Mouse (Mus musculus) neural tube, embryonic 15.5 days (tissue): ENCODE data around the gene Tmppe. TPM values are rescaled to one million over a fixed set of nuclear protein-coding genes. Genes with fewer than 3 reads are reported as not detected.

ENCODE experiments used
- ATAC-seq: fragments of 200-750 bp; cut with Nextera tagmentation; 2 replicates; pipeline ENCODE4 v1.8.0; 2017; ENCODE audit warnings: mild to moderate bottlenecking, moderate TSS enrichment, moderate library complexity; ENCODE audit not compliant: low FRiP score
- H3K27ac ChIP-seq: fragments of 300-500 bp; sonication (generic); replicated peaks from 2 replicates; pipeline ENCODE4 v1.5.1; 2015; ENCODE audit warnings: mild to moderate bottlenecking, inconsistent platforms
- H3K27me3 ChIP-seq: fragments of 300-500 bp; sonication (generic); replicated peaks from 2 replicates; pipeline ENCODE4 v1.6.1; 2015; ENCODE audit warnings: inconsistent platforms
- H3K36me3 ChIP-seq: fragments of 300-500 bp; sonication (generic); 2 replicates; pipeline ENCODE4 v1.6.1; 2015; ENCODE audit warnings: inconsistent platforms
- H3K4me1 ChIP-seq: fragments of 300-500 bp; sonication (generic); 2 replicates; pipeline ENCODE4 v1.6.1; 2015; ENCODE audit warnings: inconsistent platforms
- H3K4me2 ChIP-seq: fragments of 300-500 bp; sonication (generic); 2 replicates; pipeline ENCODE4 v1.6.1; 2015; ENCODE audit warnings: inconsistent platforms, mild to moderate bottlenecking, moderate library complexity
- H3K4me3 ChIP-seq: fragments of 300-500 bp; sonication (generic); replicated peaks from 2 replicates; pipeline ENCODE4 v1.5.1; 2015; ENCODE audit warnings: mild to moderate bottlenecking, inconsistent platforms
- H3K9ac ChIP-seq: fragments of 300-500 bp; sonication (generic); replicated peaks from 2 replicates; pipeline ENCODE4 v1.6.1; 2015; ENCODE audit warnings: mild to moderate bottlenecking, inconsistent platforms
- H3K9me3 ChIP-seq: fragments of 300-500 bp; sonication (generic); replicated peaks from 2 replicates; pipeline ENCODE4 v1.6.1; 2016; ENCODE audit warnings: inconsistent platforms
- WGBS: fragments of 180-500 bp; shearing (Covaris S2); methylation state at CpG from one replicate; pipeline ENCODE4 v1.1.7; 2015; ENCODE audit warnings: mixed read lengths; 5-methylcytosine and 5-hydroxymethylcytosine counted together
- polyA plus RNA-seq: library from polyadenylated mRNA; unstranded; fragments of >200 nt; fragmentation: Nextera tagmentation; extraction: Ambion mirVana; gene quantifications from 2 replicates; pipeline ENCODE4 v1.2.1, GENCODE M21; 2015

Gene Tmppe
- polyA plus RNA-seq, 1 experiment from 2014 or later, result 8.8 TPM

DNA sequence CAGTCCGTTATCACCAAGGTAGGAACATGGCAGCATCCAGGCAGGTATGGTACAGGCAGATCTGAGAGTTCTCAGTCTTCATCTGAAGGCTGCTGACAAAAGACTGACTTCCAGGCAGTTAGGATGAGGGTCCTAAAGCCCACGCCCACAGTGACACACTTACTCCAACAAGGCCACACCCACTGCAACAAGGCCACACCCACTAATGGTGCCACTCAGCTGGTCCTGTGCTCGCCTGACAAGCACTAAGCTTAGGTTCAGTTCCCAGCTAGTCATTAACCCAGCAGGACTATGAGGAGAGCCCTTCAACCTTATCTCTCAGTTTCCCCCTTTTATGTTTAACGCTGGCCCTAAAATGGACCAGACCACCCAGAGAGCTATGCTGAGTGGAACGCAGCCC, 47.8 kb downstream of the Tmppe start:
- Histone ChIP-seq H3K27me3 (no peaks in the 10 kb centered on the region), H3K27ac (no peak overlapping the region), H3K9ac (no peak overlapping the region), H3K4me3 (no peak overlapping the region), H3K9me3 (no peaks in the 10 kb centered on the region), H3K4me2 (no peak overlapping the region), H3K36me3 (peaks cover 3% of the 10 kb centered on the region; the same call in 1 of the 2 replicates), H3K4me1 (no peaks in the 10 kb centered on the region)
- WGBS, result 72% methylated on average over 5 of the region's 5 CpGs
- ATAC-seq, result no peak

DNA sequence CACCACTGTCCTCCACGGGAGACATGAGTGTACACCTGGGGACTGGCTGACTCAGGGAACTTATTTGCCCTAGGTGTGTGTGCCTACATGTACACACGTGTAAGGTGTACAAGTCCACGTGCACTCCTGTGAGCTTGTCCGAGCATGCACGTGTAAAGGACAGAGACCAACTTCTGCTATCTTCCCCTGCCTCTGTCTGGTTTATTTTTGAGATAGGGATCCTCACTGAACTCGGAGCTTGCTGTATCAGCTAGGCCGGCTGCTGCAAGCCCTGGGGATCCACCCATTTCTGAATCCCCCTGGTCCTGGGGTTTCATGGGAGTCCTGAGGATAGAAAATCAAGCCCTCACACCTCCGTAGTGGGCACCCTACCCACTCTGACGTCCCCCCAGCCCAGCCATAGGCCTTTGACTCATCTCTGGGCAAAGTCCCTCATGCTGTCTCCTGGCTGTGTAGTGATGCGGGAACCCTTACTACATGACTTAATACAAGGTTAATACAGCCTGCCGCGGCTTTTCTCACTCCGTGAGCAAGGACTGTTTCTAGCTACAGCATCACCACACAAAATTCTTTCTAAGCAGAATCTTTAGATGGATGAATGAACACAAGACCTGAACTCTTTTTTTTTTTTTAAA, 48.3 kb downstream of the Tmppe start:
- Histone ChIP-seq H3K9ac (no peak overlapping the region), H3K36me3 (peaks cover 3% of the 10 kb centered on the region; the same call in 1 of the 2 replicates), H3K27ac (no peak overlapping the region), H3K27me3 (no peaks in the 10 kb centered on the region), H3K9me3 (no peaks in the 10 kb centered on the region), H3K4me1 (no peaks in the 10 kb centered on the region), H3K4me3 (no peak overlapping the region), H3K4me2 (no peak overlapping the region)
- ATAC-seq, result no peak
- 89% methylated on average over 13 of the region's 13 CpGs for WGBS

DNA sequence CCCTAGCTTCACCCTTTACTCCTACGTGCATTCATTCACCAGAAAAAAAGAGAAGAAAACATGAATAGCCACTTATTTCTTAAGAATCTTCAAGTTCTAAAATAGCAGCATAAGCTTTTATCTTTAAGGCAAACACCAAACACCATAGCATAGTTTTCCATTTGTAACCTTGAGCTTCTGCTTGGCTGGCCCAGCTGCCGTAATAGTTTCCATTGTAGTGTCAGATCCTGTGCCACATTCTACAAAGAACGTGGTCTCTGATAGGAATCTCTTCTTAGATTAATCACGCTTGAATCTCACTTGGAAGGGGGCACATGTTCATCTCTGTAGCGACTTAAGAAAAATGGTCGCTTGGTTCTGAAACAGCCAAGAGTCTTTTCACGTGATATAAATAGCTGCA, 50.7 kb downstream of the Tmppe start:
- no peak overlapping the region for H3K27ac ChIP-seq
- no peaks in the 10 kb centered on the region for H3K4me1 ChIP-seq
- H3K4me2 ChIP-seq, result no peak overlapping the region
- H3K4me3 ChIP-seq, result no peak overlapping the region
- H3K36me3 ChIP-seq, result peaks cover 8% of the 10 kb centered on the region; the same call in 1 of the 2 replicates
- ATAC-seq, result no peak
- no peaks in the 10 kb centered on the region for H3K9me3 ChIP-seq
- H3K9ac ChIP-seq, result no peak overlapping the region
- no peaks in the 10 kb centered on the region for H3K27me3 ChIP-seq
- 88% methylated on average over 7 of the region's 7 CpGs for WGBS

DNA sequence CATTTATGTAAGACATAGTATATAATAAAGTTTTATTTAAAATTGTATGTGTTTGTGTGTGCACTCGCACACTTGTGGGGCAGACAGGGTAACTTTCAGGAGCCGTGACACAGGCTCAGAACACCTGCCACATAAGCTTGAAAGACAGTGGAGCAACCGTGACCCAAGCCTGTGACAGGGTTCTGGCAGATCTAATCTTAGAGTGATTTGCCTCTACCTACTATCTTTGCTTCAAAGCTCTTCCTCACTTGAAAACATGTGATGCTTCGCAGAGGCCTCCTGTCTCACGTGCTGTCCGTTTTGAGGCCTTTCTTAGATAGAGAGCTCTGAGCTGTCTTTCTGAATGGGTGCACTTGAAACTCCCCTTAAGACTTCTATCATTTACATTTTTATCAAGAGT, 51.5 kb downstream of the Tmppe start:
- H3K4me2 ChIP-seq, result no peak overlapping the region
- no peaks in the 10 kb centered on the region for H3K27me3 ChIP-seq
- H3K4me3 ChIP-seq, result no peak overlapping the region
- H3K36me3 ChIP-seq, result peaks cover 14% of the 10 kb centered on the region; the same call in 1 of the 2 replicates
- no peaks in the 10 kb centered on the region for H3K4me1 ChIP-seq
- H3K27ac ChIP-seq, result no peak overlapping the region
- ATAC-seq, result no peak
- H3K9me3 ChIP-seq, result no peaks in the 10 kb centered on the region
- WGBS, result 92% methylated on average over 6 of the region's 6 CpGs
- H3K9ac ChIP-seq, result no peak overlapping the region

DNA sequence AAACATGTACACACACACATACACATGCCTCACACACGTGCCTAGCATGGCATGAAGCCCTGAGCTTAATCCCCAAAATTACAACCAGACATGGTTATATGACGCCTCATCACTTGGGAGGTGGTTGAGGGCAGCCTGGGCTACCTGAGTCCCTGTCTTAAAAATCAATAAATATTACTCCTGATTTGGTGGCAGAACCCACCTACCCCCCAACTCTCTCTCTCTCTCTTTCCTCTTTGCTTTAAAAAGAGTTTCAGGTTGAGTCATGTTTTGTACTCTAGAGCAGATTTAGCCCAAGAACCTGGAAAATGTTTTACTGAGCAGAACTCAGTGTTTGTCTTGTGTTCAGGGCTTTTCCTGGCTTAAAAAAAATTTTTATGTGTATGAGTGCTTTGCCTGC, 54.5 kb downstream of the Tmppe start:
- H3K4me1 ChIP-seq, result no peaks in the 10 kb centered on the region
- WGBS, result 87% methylated on average over 2 of the region's 2 CpGs
- no peak overlapping the region for H3K4me2 ChIP-seq
- no peak for ATAC-seq
- no peak overlapping the region for H3K9ac ChIP-seq
- peaks cover 22% of the 10 kb centered on the region; the same call in 1 of the 2 replicates for H3K36me3 ChIP-seq
- H3K9me3 ChIP-seq, result no peaks in the 10 kb centered on the region
- no peak overlapping the region for H3K27ac ChIP-seq
- H3K27me3 ChIP-seq, result no peaks in the 10 kb centered on the region
- no peak overlapping the region for H3K4me3 ChIP-seq

Other genes with a start within 250 kb of the Tmppe start
- gene Bcl2a1c, start 71.0 kb upstream of the Tmppe start, polyA plus RNA-seq, result not detected in 2 replicates
- gene Crtap, start 10.4 kb upstream of the Tmppe start, polyA plus RNA-seq, result 34.0 and 42.8 TPM in 2 replicates
- gene Glb1, start within 50 bp of the Tmppe start, polyA plus RNA-seq, result 30.9 and 38.2 TPM in 2 replicates
- 0.84 TPM in 1 of 2 replicates, not detected in the other for gene Ccr4, start 103.8 kb downstream of the Tmppe start, polyA plus RNA-seq
- not detected in 2 replicates for gene C130032M10Rik, start 114.6 kb downstream of the Tmppe start, polyA plus RNA-seq
- 0.35 and 0.54 TPM in 2 replicates for gene Trim71, start 163.3 kb downstream of the Tmppe start, polyA plus RNA-seq
- 54.2 and 57.8 TPM in 2 replicates for gene Cnot10, start 239.1 kb downstream of the Tmppe start, polyA plus RNA-seq